Mouse (Mus musculus) G1E (cell line): Measurements from ENCODE around the gene Tmem165.

Experiments
- CTCF ChIP-seq: IDR thresholded peaks from 2 replicates; pipeline ENCODE4 v1.5.1; 2012; ENCODE audit warnings: low read depth, low read length, inconsistent platforms, mixed read lengths
- GATA1 ChIP-seq: IDR thresholded peaks from 2 replicates; pipeline ENCODE4 v1.6.1; 2012; ENCODE audit warnings: borderline replicate concordance, low read length, inconsistent platforms, mixed read lengths
- GATA2 ChIP-seq: IDR thresholded peaks from 2 replicates; pipeline ENCODE4 v1.6.1; 2012; ENCODE audit warnings: low read depth, low read length, inconsistent platforms, borderline replicate concordance
- POLR2AphosphoS5 ChIP-seq: IDR thresholded peaks from 2 replicates; pipeline ENCODE4 v1.6.1; 2012; ENCODE audit warnings: low read depth, low read length, inconsistent platforms; ENCODE audit not compliant: insufficient replicate concordance
- TAL1 ChIP-seq: conservative IDR thresholded peaks from 2 replicates; pipeline ENCODE4 v1.6.1; 2012; ENCODE audit warnings: low read depth, low read length, inconsistent platforms, mixed read lengths

GRCm38 (mm10) chr5:76183750-76184261, at the start of gene Tmem165:
- no peak for TF ChIP-seq TAL1
- TF ChIP-seq CTCF: no peak
- no peak for TF ChIP-seq GATA1
- TF ChIP-seq POLR2AphosphoS5: no peak
- no peak for TF ChIP-seq GATA2
